Mouse (Mus musculus): ENCODE results near the gene Mien1. TPM values are rescaled to one million over a fixed set of nuclear protein-coding genes. Genes with fewer than 3 reads are reported as not detected.

Mien1 gene
- total RNA-seq, 2 experiments from 2014 or later, result 53.5 to 55.3 TPM

DNA sequence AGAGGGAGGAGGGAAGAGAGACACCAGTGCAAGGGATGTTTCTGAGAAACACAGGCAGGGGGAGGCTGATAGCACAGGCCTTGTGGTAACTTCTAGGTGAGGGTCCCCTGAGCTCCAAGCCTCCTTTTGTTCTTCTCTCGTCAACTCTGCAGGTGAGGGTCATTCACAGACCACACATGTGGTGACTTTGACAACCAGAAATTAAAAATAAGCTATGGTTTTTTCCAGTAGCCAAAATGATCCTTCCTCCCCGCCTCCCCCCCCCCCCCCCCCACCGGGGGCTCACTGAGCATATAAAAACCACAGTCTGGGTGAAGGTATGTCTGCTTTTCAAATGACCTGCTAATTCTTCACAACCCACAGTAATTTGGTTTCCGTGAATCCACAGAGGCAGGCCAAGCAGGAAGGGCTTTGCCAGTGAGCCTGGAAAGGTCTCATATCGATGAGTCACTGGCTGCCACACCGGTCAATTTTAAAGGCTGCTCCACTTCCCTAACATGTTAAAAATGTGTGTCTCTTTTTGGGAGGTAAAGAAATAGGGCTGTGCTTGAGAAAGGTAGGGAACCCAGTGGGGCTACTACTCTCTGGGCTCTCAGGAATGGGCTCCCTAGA is 22.4 kb upstream of the Mien1 start:
- DNase-seq (ENCODE audit: low spot score in 2 of 2), result no peak

GRCm38 (mm10) chr11:98459860-98460259 is 21.1 kb upstream of the Mien1 start:
- DNase-seq (ENCODE audit: low spot score in 2 of 2), result no peak

GRCm38 (mm10) chr11:98459071-98459741 is 20.4 kb upstream of the Mien1 start:
- no peak for DNase-seq (ENCODE audit: low spot score in 2 of 2)

- no peak for DNase-seq (ENCODE audit: low spot score in 2 of 2)
These were observed 19.6 kb upstream of the Mien1 start for GRCm38 (mm10) chr11:98458121-98458990.

GRCm38 (mm10) chr11:98457367-98458120 is 18.8 kb upstream of the Mien1 start:
- peak; percentile 65 to 74 for DNase-seq (ENCODE audit: low spot score in 2 of 2)

DNA sequence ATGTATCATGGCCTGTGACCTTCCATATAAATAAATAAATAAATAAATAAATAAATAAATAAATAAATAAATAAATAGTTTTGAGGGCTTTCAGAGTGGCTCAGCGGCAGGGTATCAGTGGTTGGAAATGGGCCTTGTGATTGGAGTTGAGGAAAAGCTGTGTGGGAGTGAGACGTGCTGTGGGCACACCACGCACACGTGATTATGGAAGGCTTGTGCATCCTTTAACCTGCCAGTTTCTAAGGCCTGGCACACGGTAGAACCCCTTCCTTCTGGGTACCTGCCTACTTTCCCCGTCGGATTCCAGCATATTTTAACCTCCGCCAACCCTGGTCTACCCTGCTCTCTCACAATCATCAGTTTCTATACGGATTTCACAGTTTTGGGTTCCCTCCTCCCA is 18.2 kb upstream of the Mien1 start:
- no peak for DNase-seq (ENCODE audit: low spot score in 2 of 2)

DNA sequence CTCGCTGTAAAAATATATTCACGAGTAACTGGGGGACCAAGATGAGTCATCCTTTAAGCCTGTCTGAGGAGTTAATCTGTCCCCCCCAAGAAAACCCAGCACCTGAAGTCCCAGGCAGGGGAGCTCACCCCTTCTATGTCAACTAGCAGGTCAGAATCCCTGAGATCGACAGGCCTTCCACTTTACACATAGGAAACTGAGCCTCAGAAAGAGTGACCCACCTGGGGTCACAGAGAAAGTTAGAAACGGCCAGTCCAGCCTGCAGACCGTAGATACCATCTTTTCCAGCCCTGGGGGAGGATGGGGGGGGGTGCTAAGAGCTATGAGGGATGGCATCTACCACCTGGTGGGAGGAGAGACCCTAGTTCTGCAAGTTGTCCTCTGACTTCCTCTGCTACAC is 17.8 kb upstream of the Mien1 start:
- no peak for DNase-seq (ENCODE audit: low spot score in 2 of 2)

DNA sequence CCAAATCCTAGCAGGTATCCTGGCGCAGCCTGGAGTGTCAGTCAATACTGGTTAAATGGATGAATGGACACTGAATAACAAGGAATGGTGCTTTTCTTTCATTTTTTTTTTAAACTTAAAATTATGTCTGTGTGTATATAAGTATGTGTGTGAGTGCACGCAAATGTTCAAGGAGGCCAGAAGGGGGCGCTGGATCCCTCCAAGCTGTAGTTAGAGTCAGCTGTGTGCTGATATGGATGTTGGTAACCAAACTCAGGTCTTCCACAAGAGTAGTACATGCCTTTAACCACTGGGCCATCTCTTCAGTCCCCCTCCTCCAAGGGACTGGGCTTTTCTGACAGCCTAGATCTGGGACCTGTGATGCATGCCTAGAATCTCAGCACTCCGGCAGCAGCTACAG is 16.7 kb upstream of the Mien1 start:
- DNase-seq (ENCODE audit: low spot score in 2 of 2), result no peak

- DNase-seq (ENCODE audit: low spot score in 2 of 2), result no peak
These were observed 11.4 kb upstream of the Mien1 start for GRCm38 (mm10) chr11:98449921-98450771.

DNA sequence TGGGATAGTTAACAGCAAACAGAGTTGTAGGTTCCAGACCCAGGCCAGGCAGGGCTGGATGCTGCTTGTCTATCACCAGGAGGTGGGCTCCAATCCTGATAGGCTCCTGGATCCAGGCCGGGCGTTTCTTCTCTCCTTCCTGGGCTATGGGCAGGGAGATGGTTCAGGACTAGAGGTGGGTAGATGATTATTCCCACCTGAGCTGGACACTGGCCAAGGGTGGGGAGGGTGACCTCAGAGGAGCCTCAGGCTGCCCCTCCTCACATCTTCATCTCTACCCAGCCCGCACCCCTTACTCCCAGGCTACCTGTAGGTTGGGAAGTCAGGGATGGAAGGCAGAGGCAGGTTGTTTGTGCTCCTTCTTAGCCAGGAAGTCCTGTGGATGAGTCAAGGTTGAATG is 10.6 kb upstream of the Mien1 start:
- DNase-seq (ENCODE audit: low spot score in 2 of 2), result no peak

- no peak for DNase-seq (ENCODE audit: low spot score in 2 of 2)
These were observed 9.5 kb upstream of the Mien1 start for GRCm38 (mm10) chr11:98448191-98448790.

- no peak for DNase-seq (ENCODE audit: low spot score in 2 of 2)
These were observed 8.7 kb upstream of the Mien1 start for GRCm38 (mm10) chr11:98447475-98447834.

DNA sequence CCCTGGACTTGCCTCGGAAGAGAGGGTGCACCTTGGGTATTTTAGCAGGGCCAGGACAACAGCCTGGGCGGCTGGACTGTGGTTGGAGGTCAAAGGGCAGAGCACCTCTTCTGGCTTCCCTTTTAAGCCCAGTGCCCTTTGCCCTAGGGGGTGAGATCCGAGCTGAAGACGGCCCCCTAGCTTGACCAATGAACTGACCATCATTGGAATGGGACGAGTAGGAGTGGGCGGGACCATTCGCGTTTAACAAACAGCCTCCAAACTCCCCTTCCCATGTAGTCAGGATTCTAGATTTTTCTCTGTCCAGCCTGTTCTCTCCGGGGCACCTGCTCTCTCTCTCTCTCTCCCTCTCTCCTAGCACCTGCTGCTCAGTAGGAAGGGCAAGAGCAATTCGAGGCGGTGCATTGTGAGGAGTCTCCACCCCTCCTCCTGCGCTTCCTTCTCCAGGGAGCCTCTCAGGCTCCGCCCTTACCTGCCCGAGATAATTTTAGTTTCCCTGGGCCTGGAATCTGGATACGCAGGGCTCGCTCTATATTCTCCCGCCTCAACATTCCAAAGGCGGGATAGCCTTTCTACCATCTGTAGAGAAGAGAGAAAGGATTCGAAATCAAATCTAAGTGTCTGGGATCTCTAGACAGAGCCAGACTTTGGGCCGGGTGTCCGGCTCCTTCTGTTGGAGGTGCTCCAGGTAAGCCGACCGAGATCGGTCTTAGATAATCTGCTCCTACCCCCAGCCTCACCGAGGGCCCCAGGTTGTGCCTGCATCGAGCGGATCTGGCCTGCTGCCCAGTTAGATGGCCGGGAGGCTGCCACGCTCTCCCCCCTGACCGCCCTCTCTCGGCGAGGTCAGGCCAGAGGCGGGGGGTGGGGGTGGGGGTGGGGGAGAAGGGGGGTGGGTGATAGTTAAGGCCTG is 8.0 kb upstream of the Mien1 start:
- no peak for DNase-seq (ENCODE audit: low spot score in 2 of 2)

- no peak for DNase-seq (ENCODE audit: low spot score in 2 of 2)
These were observed 7.4 kb upstream of the Mien1 start, which contains the start of gene Grb7 for GRCm38 (mm10) chr11:98446213-98446561. TSS of gene Grb7 (plus strand) at chr11:98446394.

DNA sequence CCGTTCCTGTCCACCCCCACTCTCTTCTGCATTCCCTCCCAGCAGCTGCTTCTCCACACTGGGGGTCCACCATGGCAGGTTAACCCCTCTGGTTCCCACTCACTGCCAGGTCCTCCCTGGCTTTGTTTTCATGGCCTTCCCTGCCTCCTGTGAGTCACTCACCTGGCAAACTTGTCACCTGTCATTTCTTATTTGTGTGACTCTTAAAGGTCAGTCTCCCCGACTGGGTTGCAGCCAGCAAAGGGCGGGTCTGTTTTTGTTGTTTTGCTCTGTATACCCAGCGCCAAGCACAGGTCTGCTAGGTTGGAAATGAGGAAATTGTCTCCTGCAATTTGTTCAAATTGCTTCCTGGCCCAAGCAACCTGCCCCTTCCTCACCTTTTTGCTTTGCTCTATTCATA is 6.9 kb upstream of the Mien1 start:
- DNase-seq (ENCODE audit: low spot score in 2 of 2), result no peak

DNA sequence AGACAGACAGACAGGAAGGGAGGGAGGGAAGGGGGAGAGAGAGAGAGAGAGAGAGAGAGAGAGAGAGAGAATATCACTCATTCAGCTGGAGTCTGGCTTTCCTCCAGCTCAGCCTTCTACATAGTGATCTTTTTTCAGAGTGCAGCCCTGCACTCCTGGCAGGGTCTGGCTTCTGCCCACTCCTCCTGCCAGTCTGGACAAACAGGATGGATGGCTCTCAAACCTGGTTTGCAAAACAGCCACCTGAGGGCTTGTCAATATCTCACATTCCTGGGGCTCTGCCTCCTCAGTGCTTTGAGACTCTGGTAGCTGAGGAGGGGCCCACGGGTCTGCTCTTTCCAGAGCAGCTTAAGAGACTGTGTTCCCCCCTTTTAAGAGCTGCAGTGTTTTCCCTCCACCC is 6.4 kb upstream of the Mien1 start:
- no peak for DNase-seq (ENCODE audit: low spot score in 2 of 2)

GRCm38 (mm10) chr11:98443688-98444087 is 4.9 kb upstream of the Mien1 start:
- DNase-seq (ENCODE audit: low spot score in 2 of 2), result no peak

GRCm38 (mm10) chr11:98437441-98437840 is 1.4 kb downstream of the Mien1 start:
- DNase-seq (ENCODE audit: low spot score in 2 of 2), result no peak

DNA sequence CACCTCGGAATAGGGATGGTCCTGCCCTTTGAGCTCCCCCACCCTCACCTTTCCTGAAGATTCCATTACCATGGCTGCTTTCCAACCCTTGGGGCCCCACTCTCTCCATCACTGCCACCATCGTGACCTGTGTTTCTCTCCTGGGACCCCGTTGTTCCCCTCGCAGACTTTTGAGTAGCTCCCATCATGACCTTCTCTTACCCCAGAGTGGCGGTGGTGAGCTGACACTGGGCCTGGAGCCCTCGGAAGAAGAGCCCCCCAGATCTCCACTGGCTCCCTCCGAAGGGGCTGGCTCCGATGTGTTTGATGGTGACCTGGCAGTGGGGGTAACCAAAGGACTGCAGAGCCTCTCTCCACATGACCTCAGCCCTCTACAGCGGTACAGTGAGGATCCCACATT is 3.1 kb downstream of the Mien1 start:
- DNase-seq (ENCODE audit: low spot score in 2 of 2), result no peak
